Mouse (Mus musculus): ENCODE measurements around the gene Slc8a3.

DNA sequence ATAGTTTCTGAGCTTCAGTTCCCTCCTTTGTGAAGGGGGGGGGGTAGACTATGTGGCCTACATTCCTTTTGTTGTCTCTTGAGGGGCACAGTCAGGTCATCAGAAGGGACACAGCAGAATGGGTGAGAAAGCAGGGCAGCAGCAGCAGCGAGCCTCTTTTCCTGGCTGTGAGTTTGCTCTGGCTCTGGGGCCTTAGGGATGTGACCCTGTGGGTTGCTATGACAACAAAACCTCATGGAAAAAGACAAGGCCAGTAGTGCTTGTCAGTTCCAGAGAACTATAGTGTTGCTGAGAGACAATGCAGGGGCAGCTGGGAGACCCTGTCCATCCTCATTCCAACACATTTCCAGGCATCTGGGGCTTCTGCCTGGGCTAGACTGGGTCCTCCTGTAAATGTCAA lies 129.8 kb downstream of the Slc8a3 start:
- no peak for TF ChIP-seq POLR2A (IDR thresholded peaks at IDR 0.05; ENCODE audit: insufficient read length, low read depth)
- TF ChIP-seq MYOG (IDR thresholded peaks at IDR 0.05; ENCODE audit: control insufficient read depth in 1 of 3, insufficient read depth in 1 of 3, insufficient read length in 2 of 3, low read depth in 2 of 3) = no peak
- no peak for TF ChIP-seq TCF12 (IDR thresholded peaks at IDR 0.05; ENCODE audit: insufficient read depth, poor library complexity, severe bottlenecking)
- TF ChIP-seq E2F4 (IDR thresholded peaks at IDR 0.05; ENCODE audit: insufficient read depth) = no peak
- TF ChIP-seq TCF3 (IDR thresholded peaks at IDR 0.05; ENCODE audit: insufficient read length, low read depth) = no peak
- no peak for TF ChIP-seq USF1 (IDR thresholded peaks at IDR 0.05; ENCODE audit: low read depth)
- no peak for TF ChIP-seq CEBPB (IDR thresholded peaks at IDR 0.05; ENCODE audit: insufficient read depth, poor library complexity, severe bottlenecking)
- no peak for TF ChIP-seq REST (IDR thresholded peaks at IDR 0.05; ENCODE audit: insufficient read depth, insufficient read length)
- no peak for TF ChIP-seq MAX (IDR thresholded peaks at IDR 0.05; ENCODE audit: low read depth)
- TF ChIP-seq SRF (IDR thresholded peaks at IDR 0.05; ENCODE audit: control insufficient read depth, insufficient read length, low read depth) = no peak
- no peak for TF ChIP-seq MYOD1 (IDR thresholded peaks at IDR 0.05; ENCODE audit: control insufficient read depth in 1 of 3, insufficient read length in 2 of 3, low read depth in 2 of 3)
- TF ChIP-seq POLR2AphosphoS2 (IDR thresholded peaks at IDR 0.05; ENCODE audit: insufficient read length, low read depth) = no peak
